Mouse (Mus musculus): ENCODE measurements around the gene Szt2. TPM values are rescaled to one million over a fixed set of nuclear protein-coding genes. Genes with fewer than 3 reads are reported as not detected.

The Szt2 gene
- polyA plus RNA-seq, 1 experiment from 2014 or later: 2.4 TPM

GRCm38 (mm10) chr4:118368616-118369015 lies 40.5 kb downstream of the Szt2 start:
- Histone ChIP-seq H3K27ac (replicated peaks) (no peak overlapping the region), H3K4me2 (no peak overlapping the region), H3K9ac (no peak overlapping the region), H3K27me3 (no peaks in the 10 kb centered on the region), H3K4me3 (replicated peaks) (no peak overlapping the region), H3K36me3 (replicated peaks) (peaks cover 77% of the 10 kb centered on the region), H3K9me3 (replicated peaks) (no peaks in the 10 kb centered on the region), H3K4me1 (replicated peaks) (no peaks in the 10 kb centered on the region)
- 75% methylated on average over 3 of the region's 3 CpGs for WGBS (ENCODE audit: insufficient replicate concordance)
- no peak for ATAC-seq (ENCODE audit: insufficient read depth)

GRCm38 (mm10) chr4:118367551-118367950 lies 41.5 kb downstream of the Szt2 start:
- no peak overlapping the region for H3K27ac ChIP-seq (replicated peaks)
- H3K4me2 ChIP-seq: no peak overlapping the region
- H3K4me1 ChIP-seq (replicated peaks): no peaks in the 10 kb centered on the region
- WGBS (ENCODE audit: insufficient replicate concordance): 75% methylated on average over 12 of the region's 12 CpGs
- no peaks in the 10 kb centered on the region for H3K9me3 ChIP-seq (replicated peaks)
- no peak overlapping the region for H3K9ac ChIP-seq
- no peak overlapping the region for H3K4me3 ChIP-seq (replicated peaks)
- H3K27me3 ChIP-seq: no peaks in the 10 kb centered on the region
- no peak for ATAC-seq (ENCODE audit: insufficient read depth)
- peaks cover 77% of the 10 kb centered on the region for H3K36me3 ChIP-seq (replicated peaks)

DNA sequence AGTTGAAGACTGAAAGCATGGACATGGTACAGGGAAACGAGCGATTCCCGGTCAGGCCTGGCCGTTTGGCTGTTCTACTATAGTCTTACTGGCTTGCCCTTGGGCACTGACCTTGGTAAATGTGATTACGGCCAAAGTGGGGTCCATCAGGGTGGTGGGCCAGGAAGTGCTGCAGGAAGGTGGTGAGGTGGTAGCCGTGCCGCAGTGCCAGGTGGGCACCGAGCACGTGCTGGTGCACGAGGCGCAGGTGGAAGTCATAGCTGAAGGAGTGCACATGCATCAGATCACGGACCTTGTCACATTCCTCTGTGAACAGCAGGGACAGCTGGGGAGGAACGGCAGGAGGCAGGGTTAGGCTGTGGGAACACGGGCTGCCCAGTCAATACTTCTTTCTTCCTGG lies 43.1 kb downstream of the Szt2 start:
- Histone ChIP-seq H3K4me2 (no peak overlapping the region), H3K36me3 (replicated peaks) (peaks cover 68% of the 10 kb centered on the region), H3K9ac (no peak overlapping the region), H3K27me3 (no peaks in the 10 kb centered on the region), H3K27ac (replicated peaks) (no peak overlapping the region), H3K9me3 (replicated peaks) (no peaks in the 10 kb centered on the region), H3K4me1 (replicated peaks) (peaks cover 5% of the 10 kb centered on the region), H3K4me3 (replicated peaks) (no peak overlapping the region)
- ATAC-seq (ENCODE audit: insufficient read depth): no peak
- 80% methylated on average over 14 of the region's 14 CpGs for WGBS (ENCODE audit: insufficient replicate concordance)

GRCm38 (mm10) chr4:118364641-118365040 lies 44.4 kb downstream of the Szt2 start:
- Histone ChIP-seq H3K27me3 (no peaks in the 10 kb centered on the region), H3K4me1 (replicated peaks) (peaks cover 18% of the 10 kb centered on the region), H3K9me3 (replicated peaks) (no peaks in the 10 kb centered on the region), H3K9ac (no peak overlapping the region), H3K4me3 (replicated peaks) (no peak overlapping the region), H3K27ac (replicated peaks) (no peak overlapping the region), H3K36me3 (replicated peaks) (peaks cover 59% of the 10 kb centered on the region), H3K4me2 (no peak overlapping the region)
- 89% methylated on average over 13 of the region's 13 CpGs for WGBS (ENCODE audit: insufficient replicate concordance)
- ATAC-seq (ENCODE audit: insufficient read depth): no peak

GRCm38 (mm10) chr4:118363985-118364384 lies 45.1 kb downstream of the Szt2 start:
- Histone ChIP-seq H3K4me3 (replicated peaks) (no peak overlapping the region), H3K9ac (no peak overlapping the region), H3K9me3 (replicated peaks) (no peaks in the 10 kb centered on the region), H3K27me3 (no peaks in the 10 kb centered on the region; the same call in 1 of the 2 replicates), H3K36me3 (replicated peaks) (peaks cover 53% of the 10 kb centered on the region), H3K27ac (replicated peaks) (no peak overlapping the region), H3K4me1 (replicated peaks) (peaks cover 25% of the 10 kb centered on the region), H3K4me2 (no peak overlapping the region)
- WGBS (ENCODE audit: insufficient replicate concordance): 75% methylated on average over 3 of the region's 3 CpGs
- ATAC-seq (ENCODE audit: insufficient read depth): no peak

DNA sequence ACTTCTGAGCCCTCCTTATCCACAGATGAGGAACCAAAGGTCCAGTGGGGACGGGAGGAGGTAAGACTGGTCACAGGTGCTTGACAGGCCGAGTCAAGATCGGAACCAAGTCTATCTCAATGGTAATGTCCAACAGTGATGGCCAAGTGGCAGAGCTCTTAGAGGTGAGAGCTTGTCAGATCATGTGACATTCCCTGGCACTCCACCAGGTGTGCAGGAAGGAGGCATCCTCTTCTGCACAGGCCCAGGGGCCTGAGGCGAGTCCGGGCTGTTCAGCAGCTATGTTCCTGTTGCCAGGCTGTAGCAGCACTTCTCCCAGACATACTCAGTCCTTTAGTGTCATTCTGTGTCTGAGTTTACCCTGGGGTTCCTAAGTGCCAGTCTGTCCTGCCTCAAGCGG lies 46.2 kb downstream of the Szt2 start:
- Histone ChIP-seq H3K4me3 (replicated peaks) (no peak overlapping the region), H3K27me3 (no peaks in the 10 kb centered on the region; the same call in 1 of the 2 replicates), H3K36me3 (replicated peaks) (peaks cover 43% of the 10 kb centered on the region), H3K9ac (no peak overlapping the region), H3K4me1 (replicated peaks) (peaks cover 25% of the 10 kb centered on the region), H3K9me3 (replicated peaks) (no peaks in the 10 kb centered on the region), H3K27ac (replicated peaks) (no peak overlapping the region), H3K4me2 (no peak overlapping the region)
- WGBS (ENCODE audit: insufficient replicate concordance): 79% methylated on average over 6 of the region's 6 CpGs
- no peak for ATAC-seq (ENCODE audit: insufficient read depth)

- Histone ChIP-seq H3K9ac (no peak overlapping the region; the same call in 1 of the 2 replicates), H3K27ac (replicated peaks) (no peak overlapping the region), H3K27me3 (no peaks in the 10 kb centered on the region; the same call in 1 of the 2 replicates), H3K36me3 (replicated peaks) (peaks cover 43% of the 10 kb centered on the region), H3K4me2 (no peak overlapping the region), H3K4me1 (replicated peaks) (peaks cover 25% of the 10 kb centered on the region), H3K9me3 (replicated peaks) (no peaks in the 10 kb centered on the region), H3K4me3 (replicated peaks) (no peak overlapping the region)
- 74% methylated on average over 5 of the region's 5 CpGs for WGBS (ENCODE audit: insufficient replicate concordance)
- no peak for ATAC-seq (ENCODE audit: insufficient read depth)
Observed at GRCm38 (mm10) chr4:118361451-118361850, 47.6 kb downstream of the Szt2 start.

DNA sequence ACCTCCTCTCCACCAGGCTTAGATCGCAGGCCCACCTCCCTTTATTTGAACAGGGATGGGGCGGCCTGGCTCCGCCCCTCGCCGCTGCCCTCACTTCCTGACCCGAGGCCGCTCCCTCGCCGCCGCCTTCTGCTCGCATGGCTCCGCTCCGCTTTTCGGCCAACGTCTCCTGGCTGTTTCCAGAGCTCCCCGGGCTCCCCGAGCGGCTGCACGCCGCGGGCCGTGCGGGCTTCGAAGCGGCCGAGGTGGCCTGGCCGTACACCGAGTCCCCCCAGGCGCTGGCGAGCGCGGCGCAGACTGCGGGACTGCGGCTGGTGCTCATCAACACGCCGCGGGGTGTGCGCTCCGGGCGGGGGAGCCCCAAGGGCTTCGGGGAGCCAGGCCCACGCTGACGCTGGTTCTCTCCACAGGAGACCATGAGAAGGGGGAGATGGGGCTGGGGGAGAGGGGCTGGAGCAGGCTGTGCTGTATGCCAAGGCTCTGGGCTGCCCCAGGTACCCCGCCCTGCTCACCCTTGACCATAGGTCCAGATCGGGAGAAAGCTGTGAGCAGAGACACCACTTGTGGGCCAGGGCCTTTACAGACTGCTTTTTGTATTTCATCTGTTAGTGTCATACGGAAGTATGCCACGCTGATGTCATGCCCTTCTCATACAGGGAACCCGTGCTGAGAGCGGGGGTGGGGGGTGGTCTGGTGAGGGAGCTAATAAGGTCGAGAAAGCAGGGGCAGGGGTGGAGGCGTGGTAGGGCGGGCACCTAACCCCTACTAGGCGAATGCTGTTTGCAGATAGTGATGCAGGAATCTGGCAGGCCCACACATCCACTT lies 49.0 kb downstream of the Szt2 start:
- peak overlapping the region; percentile 62 for H3K27ac ChIP-seq (replicated peaks)
- peak overlapping the region; percentile 70 for H3K4me3 ChIP-seq (replicated peaks)
- H3K27me3 ChIP-seq: no peaks in the 10 kb centered on the region; the same call in 1 of the 2 replicates
- under 1% methylated on average over 54 of the region's 54 CpGs for WGBS (ENCODE audit: insufficient replicate concordance)
- H3K4me1 ChIP-seq (replicated peaks): peaks cover 25% of the 10 kb centered on the region
- peaks cover 30% of the 10 kb centered on the region for H3K36me3 ChIP-seq (replicated peaks)
- H3K9me3 ChIP-seq (replicated peaks): no peaks in the 10 kb centered on the region
- H3K4me2 ChIP-seq: peak overlapping the region; percentile 94
- ATAC-seq (ENCODE audit: insufficient read depth): peak; percentile 69
- peak overlapping the region; percentile 68 for H3K9ac ChIP-seq

GRCm38 (mm10) chr4:118359211-118359895 lies 49.7 kb downstream of the Szt2 start:
- Histone ChIP-seq H3K9ac (peak overlapping the region; percentile 68), H3K4me2 (peak overlapping the region; percentile 94), H3K4me1 (replicated peaks) (peaks cover 25% of the 10 kb centered on the region), H3K36me3 (replicated peaks) (peaks cover 23% of the 10 kb centered on the region), H3K27ac (replicated peaks) (no peak overlapping the region), H3K27me3 (no peaks in the 10 kb centered on the region; the same call in 1 of the 2 replicates), H3K4me3 (replicated peaks) (peak overlapping the region; percentile 70), H3K9me3 (replicated peaks) (0 out of 2 replicates have a peak, but pooled peaks cover 3% of the 10 kb centered on the region)
- 14% methylated on average over 21 of the region's 21 CpGs for WGBS (ENCODE audit: insufficient replicate concordance)
- ATAC-seq (ENCODE audit: insufficient read depth): peak; percentile 15

GRCm38 (mm10) chr4:118358159-118358895 lies 50.7 kb downstream of the Szt2 start:
- H3K4me2 ChIP-seq: no peak overlapping the region
- 73% methylated on average over 17 of the region's 17 CpGs for whole genome bisulfite sequencing (ENCODE audit: insufficient replicate concordance)

More at GRCm38 (mm10) chr4:118358159-118358895, 50.7 kb downstream of the Szt2 start:
- Histone ChIP-seq H3K4me1 (replicated peaks) (peaks cover 25% of the 10 kb centered on the region), H3K9ac (no peak overlapping the region), H3K4me3 (replicated peaks) (no peak overlapping the region), H3K27me3 (no peaks in the 10 kb centered on the region; the same call in 1 of the 2 replicates), H3K27ac (replicated peaks) (no peak overlapping the region), H3K36me3 (replicated peaks) (peaks cover 13% of the 10 kb centered on the region), H3K9me3 (replicated peaks) (0 out of 2 replicates have a peak, but pooled peaks cover 3% of the 10 kb centered on the region)
- ATAC-seq (ENCODE audit: insufficient read depth): no peak

Measured in liver, embryonic 15.5 days (tissue).